Mouse (Mus musculus): ENCODE results near the gene Cacna2d1.

DNA sequence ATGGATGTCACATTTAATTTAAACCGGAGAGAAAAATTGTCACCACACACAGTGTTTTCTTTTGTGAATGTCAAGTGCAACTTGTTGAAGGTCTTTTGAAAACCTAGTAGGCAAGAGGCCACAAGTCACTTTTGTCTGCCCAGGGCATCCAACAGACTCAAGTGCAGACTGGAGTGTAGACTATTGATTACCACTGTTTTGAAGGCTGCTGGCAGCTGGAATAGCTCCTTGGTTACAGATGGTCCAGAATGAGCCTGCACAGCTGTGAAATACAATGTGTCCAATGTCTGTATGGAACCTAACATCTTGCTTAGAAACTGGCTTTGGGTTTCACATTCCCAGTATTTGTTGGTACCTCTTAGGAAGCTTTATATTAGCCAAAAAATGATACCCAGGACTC, 176.2 kb downstream of the Cacna2d1 start:
- no peak for TF ChIP-seq GATA1 (IDR thresholded peaks at IDR 0.05; ENCODE audit: borderline replicate concordance, low read length)
- TF ChIP-seq FLI1 (IDR thresholded peaks at IDR 0.05; ENCODE audit: low read length) = no peak

Data from megakaryocyte, embryonic 14.5 days (primary cell).